Mouse (Mus musculus) thymus, postnatal 10 days (tissue): ENCODE data around the gene Tpbgl.
A peak's percentile ranks its signal among the peaks of the same experiment; 100 is the strongest.

Experiments
- DNase-seq, 2 experiments: peaks; one replicate each; pipeline ENCODE4 v3.0.0; 2021; ENCODE audit warnings: low spot score in 2 of 2

Gene Tpbgl

GRCm38 (mm10) chr7:99582306-99582705, 44.6 kb downstream of the Tpbgl start:
- DNase-seq, result no peak

- no peak for DNase-seq
These were observed 46.7 kb downstream of the Tpbgl start for GRCm38 (mm10) chr7:99580247-99580646.

- peak; percentile 30 to 36 for DNase-seq
These were observed 47.3 kb downstream of the Tpbgl start for GRCm38 (mm10) chr7:99579491-99580190.

GRCm38 (mm10) chr7:99578246-99578645, 48.7 kb downstream of the Tpbgl start:
- DNase-seq, result no peak
